Mouse (Mus musculus): ENCODE measurements around the gene Il2rg.

Il2rg gene

DNA sequence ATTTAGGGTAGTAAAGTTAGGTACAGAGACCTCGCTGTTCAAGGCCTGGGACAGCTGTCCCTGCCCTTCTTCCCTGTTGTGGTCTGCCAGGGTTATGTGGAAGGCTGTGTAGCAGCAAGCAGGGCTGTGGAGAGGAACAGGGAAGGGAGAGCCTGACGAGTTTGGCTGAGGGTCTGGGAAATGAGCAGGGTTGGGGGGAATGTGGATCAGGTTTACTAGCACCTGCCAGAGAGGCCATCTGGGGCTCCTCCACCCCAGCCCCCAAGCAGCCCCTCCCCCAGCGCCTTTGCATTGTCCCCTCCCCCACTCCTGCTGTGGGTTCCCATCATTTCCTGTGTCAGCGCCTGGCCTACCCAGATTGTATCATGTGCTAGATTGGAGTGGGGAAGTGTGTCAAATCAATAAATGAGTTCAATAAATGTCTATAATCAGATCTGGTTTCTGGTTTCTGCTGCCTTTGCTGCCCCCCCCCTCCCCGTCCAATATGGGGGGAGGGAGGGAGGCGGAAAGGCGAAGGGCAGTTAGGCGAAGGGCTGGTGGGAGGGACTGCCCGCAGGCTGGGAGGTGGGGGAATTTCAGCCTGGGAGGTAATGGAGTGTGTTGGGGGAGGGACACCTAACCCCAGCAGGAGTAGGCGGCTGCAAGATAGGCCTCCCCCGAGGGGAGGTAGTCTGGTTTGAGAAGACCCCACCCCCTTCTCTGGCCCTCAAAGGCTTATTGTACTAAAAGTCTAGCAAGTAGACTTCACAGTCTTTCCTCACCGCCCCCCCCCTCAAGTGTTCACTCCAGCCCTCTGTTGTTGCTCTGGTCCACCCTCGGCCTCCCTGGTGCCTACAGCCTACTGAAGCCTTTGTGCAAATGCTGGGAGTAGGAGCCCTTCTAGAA lies 7.4 kb downstream of the Il2rg start:
- no peak for DNase-seq

DNA sequence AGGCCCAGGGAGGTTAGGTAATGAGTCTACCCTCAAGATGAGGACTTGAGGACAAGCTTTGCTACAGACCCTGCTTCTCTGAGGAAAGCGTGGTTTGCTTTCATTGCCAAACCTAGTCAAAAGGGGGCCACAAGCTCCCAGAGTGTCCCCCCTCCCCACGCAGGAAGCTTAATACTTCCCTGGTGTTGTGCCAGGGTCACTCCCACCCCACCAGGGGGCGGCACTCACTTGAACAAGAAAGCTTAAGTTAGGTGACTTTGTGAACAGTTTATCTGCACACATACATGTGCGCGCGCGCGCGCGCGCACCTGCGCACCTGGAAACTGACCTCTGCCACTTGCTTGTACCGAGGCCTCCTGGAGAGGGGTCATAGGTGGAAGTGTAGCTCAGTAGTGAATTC lies 11.5 kb downstream of the Il2rg start:
- DNase-seq = no peak

DNA sequence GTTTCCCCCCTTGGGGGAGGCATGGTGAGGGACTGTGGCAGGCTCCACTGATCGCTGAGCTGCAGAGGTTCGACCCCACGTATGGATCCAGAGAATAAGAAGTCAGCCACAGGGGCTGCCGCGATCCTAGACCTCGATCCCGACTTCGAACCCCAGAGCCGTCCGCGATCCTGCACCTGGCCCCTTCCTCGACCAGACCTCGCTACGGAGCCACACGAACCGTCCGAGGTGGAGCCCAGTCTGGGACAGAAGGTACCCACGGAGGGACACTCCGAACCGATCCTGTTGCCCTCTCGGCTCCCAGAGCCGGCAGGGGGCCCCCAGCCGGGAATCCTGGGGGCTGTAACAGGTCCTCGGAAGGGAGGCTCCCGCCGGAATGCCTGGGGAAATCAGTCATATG lies 13.3 kb downstream of the Il2rg start:
- no peak for DNase-seq

DNA sequence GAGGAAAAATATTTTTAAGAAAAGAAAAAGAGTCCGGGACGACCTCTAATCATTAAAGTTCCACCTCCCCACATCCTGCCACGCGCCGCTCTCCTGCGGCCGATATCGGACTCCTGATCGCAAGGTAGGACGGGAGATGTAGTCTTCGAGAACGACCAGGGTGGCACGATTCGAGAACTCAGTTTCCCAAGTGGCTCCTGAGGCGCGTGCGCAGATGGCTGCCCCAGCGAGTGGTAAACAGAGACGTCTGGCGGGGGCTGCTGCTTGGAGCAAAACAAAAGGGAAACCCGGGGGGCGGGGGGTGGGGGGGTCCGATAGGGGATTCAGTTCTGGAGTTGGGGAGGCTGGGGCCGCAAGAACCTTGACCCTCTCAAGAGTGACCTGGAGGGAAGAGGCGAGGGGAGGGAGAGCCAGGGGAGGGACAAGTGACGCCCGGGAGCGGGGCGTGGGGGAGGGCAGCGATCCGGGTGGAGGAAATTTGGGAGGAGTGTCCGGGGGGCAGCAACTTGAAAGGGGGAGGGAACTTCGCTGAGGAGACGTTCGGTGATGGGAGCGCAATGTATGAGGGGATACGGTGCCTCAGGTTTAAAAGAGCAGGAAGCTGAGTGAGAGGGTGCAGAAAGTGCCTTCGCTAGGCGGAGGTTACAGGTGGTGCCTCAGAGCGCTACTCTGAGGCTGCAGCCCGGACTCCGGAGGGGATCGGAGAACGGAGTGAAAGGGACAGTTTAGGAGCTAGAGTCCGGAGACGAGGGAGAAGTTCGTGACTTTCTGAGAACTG lies 13.9 kb downstream of the Il2rg start, which contains the start of gene Foxo4:
Foxo4 (plus strand) TSS at position 577 of the 778 bp plus-strand sequence.
- peak; percentile 78 for DNase-seq

DNA sequence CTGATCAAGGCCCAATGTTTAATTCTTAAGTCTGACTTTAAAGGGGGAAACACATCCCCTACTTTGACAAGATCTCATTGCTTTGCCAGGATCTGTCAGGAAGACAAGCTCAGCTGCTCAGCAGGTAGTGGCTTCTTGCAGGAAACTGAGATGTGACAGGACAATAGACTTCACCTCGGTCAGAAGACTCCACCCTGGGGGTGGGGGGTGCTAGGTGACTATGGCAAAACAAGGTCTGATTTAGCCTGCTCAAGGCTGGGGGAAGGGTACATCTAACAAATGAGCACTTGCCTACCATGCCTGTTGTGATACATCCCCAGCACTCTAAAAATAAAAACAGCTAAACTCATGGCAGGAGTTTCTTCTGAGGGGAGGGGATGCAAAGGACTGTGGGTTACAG lies 23.0 kb downstream of the Il2rg start:
- no peak for DNase-seq

DNA sequence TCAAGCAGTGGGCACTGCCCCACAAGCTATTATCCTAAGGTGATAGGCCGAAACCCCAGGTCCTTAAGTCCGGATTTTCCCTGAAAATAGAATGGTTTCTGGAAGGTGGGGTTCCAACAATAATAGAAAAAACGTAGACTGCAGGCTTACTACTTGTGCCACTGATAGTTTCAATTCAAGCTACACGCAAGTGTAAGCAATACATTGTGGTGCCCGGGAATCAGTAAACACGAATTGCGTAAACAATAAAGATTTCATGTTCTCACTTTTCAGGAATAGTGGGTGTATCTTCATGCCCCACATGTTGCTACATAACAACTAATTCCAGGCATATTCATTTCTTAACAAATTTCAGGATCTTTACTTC lies 45.3 kb downstream of the Il2rg start:
- DNase-seq = no peak

DNA sequence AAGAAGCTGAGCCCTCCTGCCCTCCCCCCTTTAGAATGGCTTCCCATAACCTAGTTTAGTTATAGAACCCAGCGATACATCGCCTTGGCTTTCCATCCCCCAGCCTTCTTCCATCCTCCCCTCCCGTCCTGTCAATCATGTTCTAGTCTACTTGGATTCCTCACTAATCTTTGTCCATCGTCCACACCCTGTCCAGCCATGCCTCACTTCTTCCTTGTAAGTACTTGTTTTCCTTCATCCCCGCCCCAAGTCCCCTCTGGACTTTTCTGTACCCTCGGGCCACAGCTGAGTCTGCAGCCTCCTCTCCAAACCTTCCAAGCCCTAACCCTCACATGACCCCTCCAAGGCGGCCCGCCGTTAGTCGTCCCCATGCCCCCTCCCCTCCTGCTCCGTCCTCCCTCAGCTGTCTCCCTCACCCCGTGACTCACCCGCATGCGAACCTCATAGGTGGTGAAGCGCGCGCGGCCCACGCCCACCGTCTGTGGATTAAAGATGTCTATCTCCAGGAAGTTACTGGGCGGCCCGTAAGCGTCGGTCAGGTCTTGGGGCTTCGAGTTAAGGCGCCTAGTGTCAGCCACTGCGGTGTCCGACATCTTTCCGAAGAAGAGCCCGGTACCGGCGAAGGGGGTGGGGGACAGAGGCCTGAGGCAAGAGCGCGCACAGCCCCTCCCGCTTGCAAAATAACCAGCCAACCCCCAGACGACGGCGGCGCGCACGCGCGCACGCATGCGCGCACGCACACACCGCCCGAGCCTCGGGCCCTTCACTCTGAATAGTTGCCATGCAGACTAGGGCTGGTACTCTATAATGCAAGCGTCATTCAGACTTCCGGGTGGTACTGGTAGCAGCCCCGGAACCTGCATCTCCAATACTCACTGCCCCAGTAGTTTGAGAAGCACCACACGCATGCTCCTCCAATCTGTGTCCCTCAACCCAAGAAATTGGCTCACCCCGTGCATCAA lies 45.9 kb downstream of the Il2rg start, which contains the start of gene Snx12:
Snx12 (minus strand) TSS at position 730 of the 962 bp plus-strand sequence.
- peak; percentile 89 for DNase-seq

All from cerebellum, adult 8-10 months (tissue).